Mouse (Mus musculus) colon, adult 2 months (tissue): Measurements from ENCODE around the gene 1700015G11Rik. TPM values are rescaled to one million over a fixed set of nuclear protein-coding genes. Genes with fewer than 3 reads are reported as not detected.

Experiments used
- polyA plus RNA-seq: library from polyadenylated mRNA; depleted of rRNA; stranded (reverse); fragments of >200 nt; gene quantifications from 2 replicates; pipeline ENCODE4 v1.2.3, GENCODE M21; 2012; rRNA removed

1700015G11Rik gene
- polyA plus RNA-seq = not detected in 2 replicates

GRCm38 (mm10) chr7:52015628-52016027 is at the start of gene 1700015G11Rik:
Gene 1700015G11Rik, minus strand, starts transcription at chr7:52015728.

GRCm38 (mm10) chr7:52005511-52006295 is 9.8 kb downstream of the 1700015G11Rik start, which contains the start of gene Svip:
Gene Svip, minus strand, starts transcription at chr7:52006018.

Other genes starting within 250 kb of the 1700015G11Rik start
- gene Gas2, start 153.7 kb downstream of the 1700015G11Rik start, polyA plus RNA-seq = 0.94 TPM in 2 replicates
- gene Fancf, start 153.5 kb downstream of the 1700015G11Rik start, polyA plus RNA-seq = 12.3 and 15.2 TPM in 2 replicates
- 1.7 and 2.0 TPM in 2 replicates for gene Svip, start 9.7 kb downstream of the 1700015G11Rik start, polyA plus RNA-seq